Mouse (Mus musculus) spleen, adult 12 weeks (tissue): ENCODE data around the gene Gm572.

Experiments
- DNase-seq: peaks from one replicate; pipeline ENCODE4 v3.0.0; 2022; ENCODE audit warnings: low spot score

The Gm572 gene

GRCm38 (mm10) chr4:148667006-148667755 lies 24.1 kb downstream of the Gm572 start:
- no peak for DNase-seq

GRCm38 (mm10) chr4:148671230-148671947 lies 28.3 kb downstream of the Gm572 start:
- no peak for DNase-seq

GRCm38 (mm10) chr4:148675043-148675442 lies 31.9 kb downstream of the Gm572 start:
- no peak for DNase-seq

- no peak for DNase-seq
Observed at GRCm38 (mm10) chr4:148676188-148676960, 33.3 kb downstream of the Gm572 start.

- DNase-seq: no peak
Observed at GRCm38 (mm10) chr4:148676961-148677637, 34.0 kb downstream of the Gm572 start.

- no peak for DNase-seq
Observed at GRCm38 (mm10) chr4:148678105-148678504, 35.0 kb downstream of the Gm572 start.

- DNase-seq: no peak
Observed at GRCm38 (mm10) chr4:148680505-148681067, 37.5 kb downstream of the Gm572 start.

GRCm38 (mm10) chr4:148681429-148681828 lies 38.3 kb downstream of the Gm572 start:
- peak; percentile 43 for DNase-seq

- DNase-seq: no peak
Observed at GRCm38 (mm10) chr4:148682961-148683360, 39.8 kb downstream of the Gm572 start.

GRCm38 (mm10) chr4:148683539-148683938 lies 40.4 kb downstream of the Gm572 start:
- no peak for DNase-seq

GRCm38 (mm10) chr4:148686491-148686941 lies 43.4 kb downstream of the Gm572 start:
- no peak for DNase-seq

- DNase-seq: no peak
Observed at GRCm38 (mm10) chr4:148688091-148688490, 45.0 kb downstream of the Gm572 start.

GRCm38 (mm10) chr4:148691185-148691584 lies 48.1 kb downstream of the Gm572 start:
- DNase-seq: no peak

- DNase-seq: no peak
Observed at GRCm38 (mm10) chr4:148693417-148693959, 50.4 kb downstream of the Gm572 start.

- no peak for DNase-seq
Observed at GRCm38 (mm10) chr4:148704756-148705155, 61.6 kb downstream of the Gm572 start.

- no peak for DNase-seq
Observed at GRCm38 (mm10) chr4:148708836-148709235, 65.7 kb downstream of the Gm572 start.

- DNase-seq: no peak
Observed at GRCm38 (mm10) chr4:148710446-148710845, 67.3 kb downstream of the Gm572 start.

GRCm38 (mm10) chr4:148711323-148711722 lies 68.2 kb downstream of the Gm572 start:
- no peak for DNase-seq

- DNase-seq: no peak
Observed at GRCm38 (mm10) chr4:148712632-148713031, 69.5 kb downstream of the Gm572 start.

GRCm38 (mm10) chr4:148714064-148714463 lies 70.9 kb downstream of the Gm572 start:
- DNase-seq: no peak

GRCm38 (mm10) chr4:148714739-148715138 lies 71.6 kb downstream of the Gm572 start:
- DNase-seq: no peak
